Mouse (Mus musculus) heart, postnatal 0 days (tissue): ENCODE measurements at regions not wholly inside any gene's neighbourhood (a gene's known extent, or its start where the extent isn't known, plus 50 kb on each side); places are given as distances from the start of the nearest gene placed in this dataset.

Experiments used
- ATAC-seq: fragments of 200-750 bp; cut with Nextera tagmentation; 2 replicates; pipeline ENCODE4 v1.8.0; 2017; ENCODE audit warnings: low read depth, moderate number of reproducible peaks, moderate library complexity; ENCODE audit not compliant: insufficient read depth
- DNase-seq: peaks from one replicate; pipeline ENCODE4 v3.0.0-alpha.2; 2016; ENCODE audit warnings: low spot score
- H3K27ac ChIP-seq: fragments of 300-500 bp; sonication (generic); 2 replicates; pipeline ENCODE4 v1.5.1; 2014; ENCODE audit warnings: low read depth, mild to moderate bottlenecking
- H3K27me3 ChIP-seq: fragments of 300-500 bp; sonication (generic); 2 replicates; pipeline ENCODE4 v1.6.1; 2014; ENCODE audit warnings: low read length, mixed read lengths; ENCODE audit not compliant: control insufficient read depth, insufficient read depth
- H3K36me3 ChIP-seq: fragments of 300-500 bp; sonication (generic); replicated peaks from 2 replicates; pipeline ENCODE4 v1.6.1; 2014; ENCODE audit warnings: low read length, mixed read lengths; ENCODE audit not compliant: control insufficient read depth, insufficient read depth
- H3K4me1 ChIP-seq: fragments of 300-500 bp; sonication (generic); 2 replicates; pipeline ENCODE4 v1.6.1; 2014; ENCODE audit warnings: antibody characterized with exemption; ENCODE audit not compliant: control insufficient read depth, insufficient read depth
- H3K4me2 ChIP-seq: fragments of 300-500 bp; sonication (generic); 2 replicates; pipeline ENCODE4 v1.6.1; 2014; ENCODE audit warnings: low read depth, mild to moderate bottlenecking, low read length, moderate library complexity
- H3K4me3 ChIP-seq: fragments of 300-500 bp; sonication (generic); 2 replicates; pipeline ENCODE4 v1.5.1; 2014; ENCODE audit warnings: low read depth, low read length
- H3K9ac ChIP-seq: fragments of 300-500 bp; sonication (generic); replicated peaks from 2 replicates; pipeline ENCODE4 v1.6.1; 2014; ENCODE audit warnings: low read depth, low read length, mixed read lengths
- H3K9me3 ChIP-seq: fragments of 300-500 bp; sonication (generic); replicated peaks from 2 replicates; pipeline ENCODE4 v1.6.1; 2016; ENCODE audit warnings: low read length; ENCODE audit not compliant: control insufficient read depth
- CTCF ChIP-seq: IDR thresholded peaks from 2 replicates; pipeline ENCODE4 v1.5.1; 2016; ENCODE audit warnings: antibody characterized with exemption, control low read depth, low read depth
- EP300 ChIP-seq: IDR thresholded peaks from 2 replicates; pipeline ENCODE4 v1.6.1; 2016; ENCODE audit warnings: antibody characterized with exemption, low read depth
- WGBS: fragments of 180-500 bp; shearing (Covaris S2); extraction: QIAGEN DNeasy Blood & Tissue Kit; methylation state at CpG from one replicate; pipeline ENCODE4 v1.1.7; 2014; 5-methylcytosine and 5-hydroxymethylcytosine counted together

- Histone ChIP-seq H3K36me3 (no peaks in the 10 kb centered on the region), H3K9me3 (peaks cover 6% of the 10 kb centered on the region; the same call in 1 of the 2 replicates), H3K4me3 (no peak overlapping the region), H3K27me3 (no peaks in the 10 kb centered on the region), H3K4me2 (no peak overlapping the region), H3K9ac (no peak overlapping the region), H3K27ac (no peak overlapping the region), H3K4me1 (no peaks in the 10 kb centered on the region)
- WGBS: 62% methylated on average over 7 of the region's 7 CpGs
- TF ChIP-seq CTCF (no peak), EP300 (no peak)
- ATAC-seq (no peak), DNase-seq (no peak)
Observed at GRCm38 (mm10) chr5:54254005-54254404, 255.7 kb downstream of the Stim2 start.

- WGBS: 18% methylated on average over 1 of the region's 1 CpGs
- DNase-seq (peak; percentile 74), ATAC-seq (peak; percentile 58; the same call in 1 of the 2 replicates)
Observed at GRCm38 (mm10) chr5:54258087-54258733, 259.9 kb downstream of the Stim2 start.

DNA sequence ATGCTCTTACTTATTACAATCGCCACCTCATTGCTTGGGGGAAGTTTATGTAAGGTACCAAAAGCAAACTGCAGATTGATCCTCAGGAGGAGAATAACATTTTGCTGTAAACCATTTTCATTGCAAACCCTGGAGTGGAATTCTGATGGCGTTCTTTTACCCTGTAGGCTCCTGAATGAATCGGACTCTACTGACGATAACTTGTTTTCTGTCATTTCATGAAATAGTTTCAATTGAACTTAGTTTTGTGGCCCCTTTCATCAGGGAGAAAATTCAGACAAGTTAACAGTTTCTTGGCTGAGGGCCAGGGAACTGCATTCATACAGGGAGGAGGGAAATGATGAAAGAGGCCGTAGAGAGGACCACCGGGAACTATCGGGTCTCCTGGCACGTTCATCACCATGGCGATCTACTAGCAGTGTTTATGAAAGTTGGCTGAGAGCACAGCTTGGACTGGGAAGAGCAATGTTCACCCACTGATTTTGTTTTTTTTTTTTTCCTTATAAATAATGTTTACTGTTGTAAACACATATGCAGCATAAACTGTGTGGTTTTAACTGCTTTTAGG is 266.7 kb downstream of the Stim2 start:
- ATAC-seq: no peak
- no peaks in the 10 kb centered on the region for H3K27me3 ChIP-seq
- H3K4me2 ChIP-seq: no peak overlapping the region
- 24% methylated on average over 9 of the region's 9 CpGs for WGBS
- H3K36me3 ChIP-seq: no peaks in the 10 kb centered on the region
- TF ChIP-seq EP300: no peak
- no peak overlapping the region for H3K9ac ChIP-seq
- no peak overlapping the region for H3K4me3 ChIP-seq
- no peak for DNase-seq
- H3K27ac ChIP-seq: no peak overlapping the region
- H3K9me3 ChIP-seq: no peaks in the 10 kb centered on the region
- H3K4me1 ChIP-seq: no peaks in the 10 kb centered on the region

More at GRCm38 (mm10) chr5:54258087-54258733, 259.9 kb downstream of the Stim2 start:
- Histone ChIP-seq H3K4me3 (no peak overlapping the region), H3K27me3 (no peaks in the 10 kb centered on the region), H3K4me2 (no peak overlapping the region), H3K4me1 (no peaks in the 10 kb centered on the region), H3K27ac (no peak overlapping the region), H3K9me3 (no peaks in the 10 kb centered on the region), H3K36me3 (no peaks in the 10 kb centered on the region), H3K9ac (no peak overlapping the region)
- TF ChIP-seq CTCF (peak; percentile 69), EP300 (no peak)

- Histone ChIP-seq H3K27ac (no peak overlapping the region), H3K27me3 (no peaks in the 10 kb centered on the region), H3K4me2 (no peak overlapping the region), H3K9me3 (no peaks in the 10 kb centered on the region), H3K4me3 (no peak overlapping the region), H3K4me1 (no peaks in the 10 kb centered on the region), H3K9ac (no peak overlapping the region), H3K36me3 (no peaks in the 10 kb centered on the region)
- ATAC-seq (no peak), DNase-seq (no peak)
- no peak for TF ChIP-seq EP300
- no peak for TF ChIP-seq CTCF
- WGBS: 58% methylated on average over 10 of the region's 10 CpGs
Observed at GRCm38 (mm10) chr5:54267905-54268590, 269.7 kb downstream of the Stim2 start.

- Histone ChIP-seq H3K4me3 (no peak overlapping the region), H3K36me3 (no peaks in the 10 kb centered on the region), H3K4me2 (no peak overlapping the region), H3K27ac (no peak overlapping the region), H3K27me3 (no peaks in the 10 kb centered on the region), H3K9me3 (no peaks in the 10 kb centered on the region), H3K4me1 (no peaks in the 10 kb centered on the region), H3K9ac (no peak overlapping the region)
- no peak for ATAC-seq
- TF ChIP-seq CTCF (no peak), EP300 (no peak)
- no peak for DNase-seq
- WGBS: 73% methylated on average over 8 of the region's 8 CpGs
Observed at GRCm38 (mm10) chr5:54279357-54279756, 281.1 kb downstream of the Stim2 start.
